Mouse (Mus musculus) kidney, embryonic 15.5 days (tissue): Measurements from ENCODE around the gene Chd4. TPM values are rescaled to one million over a fixed set of nuclear protein-coding genes. Genes with fewer than 3 reads are reported as not detected.
"Not testable (repeated sequence)": the region's sequence is repeated elsewhere in the genome, so short reads cannot be mapped to it uniquely, and the experiment has no call there.

Source experiments
- ATAC-seq: fragments of 200-750 bp; cut with Nextera tagmentation; replicated peaks from 2 replicates; pipeline ENCODE4 v1.8.0; 2017; ENCODE audit warnings: moderate TSS enrichment; ENCODE audit not compliant: low FRiP score
- H3K27ac ChIP-seq: fragments of 300-500 bp; sonication (generic); 2 replicates; pipeline ENCODE4 v1.5.1; 2015; ENCODE audit warnings: mild to moderate bottlenecking, inconsistent platforms
- H3K27me3 ChIP-seq: fragments of 300-500 bp; sonication (generic); 2 replicates; pipeline ENCODE4 v1.6.1; 2015; ENCODE audit warnings: inconsistent platforms
- H3K36me3 ChIP-seq: fragments of 300-500 bp; sonication (generic); 2 replicates; pipeline ENCODE4 v1.6.1; 2015; ENCODE audit warnings: inconsistent platforms
- H3K4me1 ChIP-seq: fragments of 300-500 bp; sonication (generic); 2 replicates; pipeline ENCODE4 v1.6.1; 2015; ENCODE audit warnings: inconsistent platforms
- H3K4me2 ChIP-seq: fragments of 300-500 bp; sonication (generic); 2 replicates; pipeline ENCODE4 v1.6.1; 2015; ENCODE audit warnings: moderate library complexity, mild to moderate bottlenecking, inconsistent platforms
- H3K4me3 ChIP-seq: fragments of 300-500 bp; sonication (generic); replicated peaks from 2 replicates; pipeline ENCODE4 v1.5.1; 2015; ENCODE audit warnings: mild to moderate bottlenecking, inconsistent platforms
- H3K9ac ChIP-seq: fragments of 300-500 bp; sonication (generic); 2 replicates; pipeline ENCODE4 v1.6.1; 2015; ENCODE audit warnings: mild to moderate bottlenecking, inconsistent platforms
- H3K9me3 ChIP-seq: fragments of 300-500 bp; sonication (generic); replicated peaks from 2 replicates; pipeline ENCODE4 v1.6.1; 2016; ENCODE audit warnings: inconsistent platforms
- whole genome bisulfite sequencing: fragments of 180-500 bp; shearing (Covaris S2); methylation state at CpG from one replicate; pipeline ENCODE4 v1.1.7; 2015; ENCODE audit warnings: mixed read lengths; 5-methylcytosine and 5-hydroxymethylcytosine counted together
- polyA plus RNA-seq: library from polyadenylated mRNA; unstranded; fragments of >200 nt; fragmentation: Nextera tagmentation; extraction: Ambion mirVana; gene quantifications from 2 replicates; pipeline ENCODE4 v1.2.1, GENCODE M21; 2015

Chd4 gene
- polyA plus RNA-seq, 1 experiment from 2014 or later, result 99.2 TPM

- Histone ChIP-seq H3K27me3 (no peaks in the 10 kb centered on the region), H3K9ac (no peak overlapping the region; the same call in 1 of the 2 replicates), H3K27ac (peak overlapping the region; percentile 66), H3K4me1 (peaks cover 43% of the 10 kb centered on the region), H3K4me2 (no peak overlapping the region), H3K9me3 (no peaks in the 10 kb centered on the region), H3K36me3 (peaks cover 57% of the 10 kb centered on the region), H3K4me3 (no peak overlapping the region)
- ATAC-seq, result 0 out of 2 replicates have a peak, but pooled peaks have one; percentile 13
- WGBS, result 39% methylated on average over 7 of the region's 7 CpGs
These were observed 61.3 kb downstream of the Chd4 start for GRCm38 (mm10) chr6:125156903-125157614.

- peaks cover 51% of the 10 kb centered on the region for H3K4me1 ChIP-seq
These were observed 63.2 kb downstream of the Chd4 start for GRCm38 (mm10) chr6:125158944-125159492.

GRCm38 (mm10) chr6:125159773-125160557, 64.2 kb downstream of the Chd4 start:
- no peak overlapping the region for H3K4me3 ChIP-seq
- no peak for ATAC-seq
- 86% methylated on average over 7 of the region's 7 CpGs for WGBS
- H3K4me1 ChIP-seq, result peaks cover 55% of the 10 kb centered on the region
- 0 out of 2 replicates have a peak overlapping the region, but pooled peaks have one; percentile 64 for H3K27ac ChIP-seq
- no peak overlapping the region for H3K4me2 ChIP-seq
- no peaks in the 10 kb centered on the region for H3K9me3 ChIP-seq
- peaks cover 72% of the 10 kb centered on the region for H3K36me3 ChIP-seq
- H3K9ac ChIP-seq, result no peak overlapping the region
- H3K27me3 ChIP-seq, result no peaks in the 10 kb centered on the region

More at GRCm38 (mm10) chr6:125158944-125159492, 63.2 kb downstream of the Chd4 start:
- Histone ChIP-seq H3K4me2 (no peak overlapping the region), H3K9me3 (no peaks in the 10 kb centered on the region), H3K27me3 (no peaks in the 10 kb centered on the region), H3K27ac (no peak overlapping the region), H3K9ac (no peak overlapping the region), H3K36me3 (peaks cover 66% of the 10 kb centered on the region), H3K4me3 (no peak overlapping the region)
- WGBS, result 73% methylated on average over 15 of the region's 15 CpGs
- ATAC-seq, result no peak

GRCm38 (mm10) chr6:125160558-125160853, 64.7 kb downstream of the Chd4 start:
- ATAC-seq, result no peak
- Histone ChIP-seq H3K9me3 (no peaks in the 10 kb centered on the region), H3K4me2 (no peak overlapping the region), H3K27ac (peak overlapping the region; percentile 64; the same call in 1 of the 2 replicates), H3K4me1 (peaks cover 50% of the 10 kb centered on the region), H3K36me3 (peaks cover 70% of the 10 kb centered on the region), H3K9ac (no peak overlapping the region), H3K27me3 (no peaks in the 10 kb centered on the region), H3K4me3 (no peak overlapping the region)
- 56% methylated on average over 10 of the region's 10 CpGs for WGBS

- Histone ChIP-seq H3K9me3 (no peaks in the 10 kb centered on the region), H3K27ac (peak overlapping the region; percentile 64), H3K9ac (no peak overlapping the region), H3K4me1 (peaks cover 53% of the 10 kb centered on the region), H3K36me3 (peaks cover 67% of the 10 kb centered on the region), H3K4me2 (no peak overlapping the region), H3K4me3 (no peak overlapping the region), H3K27me3 (no peaks in the 10 kb centered on the region)
- WGBS, result 26% methylated on average over 22 of the region's 22 CpGs
- no peak for ATAC-seq
These were observed 65.3 kb downstream of the Chd4 start for GRCm38 (mm10) chr6:125160854-125161760.

- not testable (repeated sequence) for ATAC-seq, H3K9ac ChIP-seq, H3K27ac ChIP-seq, H3K4me2 ChIP-seq, H3K9me3 ChIP-seq, H3K4me3 ChIP-seq, H3K27me3 ChIP-seq
- Histone ChIP-seq H3K4me1 (peaks cover 58% of the 10 kb centered on the region), H3K36me3 (peaks cover 67% of the 10 kb centered on the region)
- WGBS, result 10% methylated on average over 4 of the region's 5 CpGs
These were observed 66.2 kb downstream of the Chd4 start for GRCm38 (mm10) chr6:125161971-125162370.

- H3K36me3 ChIP-seq, result peaks cover 70% of the 10 kb centered on the region
These were observed 67.0 kb downstream of the Chd4 start for GRCm38 (mm10) chr6:125162615-125163305.

GRCm38 (mm10) chr6:125163801-125164657, 68.2 kb downstream of the Chd4 start:
- 2% methylated on average over 20 of the region's 20 CpGs for WGBS

More at GRCm38 (mm10) chr6:125162615-125163305, 67.0 kb downstream of the Chd4 start:
- H3K9ac ChIP-seq, H3K27ac ChIP-seq, H3K9me3 ChIP-seq, ATAC-seq, H3K27me3 ChIP-seq: not testable (repeated sequence)
- Histone ChIP-seq H3K4me2 (peak overlapping the region; percentile 21; the same call in 1 of the 2 replicates), H3K4me3 (0 out of 2 replicates have a peak overlapping the region, but pooled peaks have one; percentile 4), H3K4me1 (peaks cover 58% of the 10 kb centered on the region)
- 70% methylated on average over 13 of the region's 16 CpGs for WGBS

GRCm38 (mm10) chr6:125164672-125165327, 69.0 kb downstream of the Chd4 start:
- peak; percentile 24 for ATAC-seq
- Histone ChIP-seq H3K27me3 (no peaks in the 10 kb centered on the region), H3K9me3 (no peaks in the 10 kb centered on the region), H3K27ac (peak overlapping the region; percentile 96), H3K36me3 (peaks cover 74% of the 10 kb centered on the region), H3K9ac (peak overlapping the region; percentile 94), H3K4me2 (peak overlapping the region; percentile 89), H3K4me3 (peak overlapping the region; percentile 95), H3K4me1 (peaks cover 60% of the 10 kb centered on the region)
- 0% methylated on average over 39 of the region's 39 CpGs for WGBS

More at GRCm38 (mm10) chr6:125163801-125164657, 68.2 kb downstream of the Chd4 start:
- H3K9me3 ChIP-seq, result no peaks in the 10 kb centered on the region
- ATAC-seq, result no peak
- H3K4me1 ChIP-seq, result peaks cover 60% of the 10 kb centered on the region
- peak overlapping the region; percentile 96 for H3K27ac ChIP-seq
- H3K36me3 ChIP-seq, result peaks cover 74% of the 10 kb centered on the region
- peak overlapping the region; percentile 89 for H3K4me2 ChIP-seq
- peak overlapping the region; percentile 95 for H3K4me3 ChIP-seq
- H3K27me3 ChIP-seq, result no peaks in the 10 kb centered on the region
- peak overlapping the region; percentile 94 for H3K9ac ChIP-seq
